Comparison of ENCODE assay signal across 18 mouse cellular contexts in the genomic region with DNA sequence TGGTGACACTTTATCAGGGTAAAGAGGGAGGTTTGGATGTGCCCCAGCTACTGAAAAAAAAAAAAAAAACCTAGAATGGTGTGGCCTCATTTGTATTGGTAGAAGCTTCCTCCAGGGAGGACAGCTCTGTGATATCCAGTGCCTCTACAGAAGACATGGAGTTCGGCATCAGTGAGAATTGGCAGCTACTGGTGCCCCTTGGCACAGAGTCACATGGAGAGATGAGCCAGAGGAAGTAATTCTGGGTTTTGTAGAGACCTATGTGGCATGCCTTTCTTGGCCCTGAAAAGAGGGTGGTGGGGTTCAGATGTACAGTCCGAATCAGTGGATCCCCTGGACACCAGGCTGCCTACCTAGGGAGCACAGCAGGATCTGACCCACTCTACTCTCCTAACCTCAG.
"Had no signal": no experiment of that assay in that cellular context is flagged by ENCODE, and none has a peak within 500 bp of the region (broad histone marks: within the 10 kb centered on the region; RNA-seq: fewer than 3 reads in every experiment).

No protein-coding gene starts in this region.

- H3K27ac ChIP-seq: midbrain, embryonic 10.5 days; midbrain, embryonic 12.5 days; midbrain, embryonic 15.5 days; neural tube, embryonic 13.5 days; neural tube, embryonic 15.5 days had no signal

- ATAC-seq: midbrain, embryonic 15.5 days had no signal

- H3K36me3 ChIP-seq: midbrain, embryonic 10.5 days; midbrain, embryonic 12.5 days; midbrain, embryonic 15.5 days; neural tube, embryonic 13.5 days; neural tube, embryonic 15.5 days had no signal

- H3K4me2 ChIP-seq: lung, embryonic 14.5 days; midbrain, embryonic 12.5 days; midbrain, embryonic 15.5 days; neural tube, embryonic 13.5 days; neural tube, embryonic 15.5 days had no signal

- DNase-seq: lung, adult 18-20 months; lung, embryonic 14.5 days; lung, postnatal 10 days; lung, postnatal 4 days; retina, postnatal 1 day; right cerebral cortex, adult 18-20 months; right cerebral cortex, postnatal 25 days; right cerebral cortex, postnatal 4 days; spleen, adult 18-20 months; thymus, adult 18-20 months; thymus, postnatal 14 days; thymus, postnatal 4 days had no signal

- H3K9ac ChIP-seq: lung, embryonic 14.5 days; midbrain, embryonic 12.5 days; midbrain, embryonic 15.5 days; neural tube, embryonic 13.5 days; neural tube, embryonic 15.5 days had no signal

- H3K9me3 ChIP-seq: midbrain, embryonic 10.5 days; midbrain, embryonic 12.5 days; midbrain, embryonic 15.5 days; neural tube, embryonic 13.5 days; neural tube, embryonic 15.5 days had no signal

- H3K27me3 ChIP-seq: midbrain, embryonic 12.5 days; midbrain, embryonic 15.5 days; neural tube, embryonic 13.5 days; neural tube, embryonic 15.5 days had no signal

- H3K4me1 ChIP-seq: neural tube, embryonic 13.5 days; neural tube, embryonic 15.5 days had no signal

- H3K4me3 ChIP-seq: midbrain, embryonic 10.5 days; midbrain, embryonic 12.5 days; midbrain, embryonic 15.5 days; myocyte; neural tube, embryonic 13.5 days; neural tube, embryonic 15.5 days had no signal
